Mouse (Mus musculus): ENCODE measurements at regions not wholly inside any gene's neighbourhood (a gene's known extent, or its start where the extent isn't known, plus 50 kb on each side); places are given as distances from the start of the nearest gene placed in this dataset.

DNA sequence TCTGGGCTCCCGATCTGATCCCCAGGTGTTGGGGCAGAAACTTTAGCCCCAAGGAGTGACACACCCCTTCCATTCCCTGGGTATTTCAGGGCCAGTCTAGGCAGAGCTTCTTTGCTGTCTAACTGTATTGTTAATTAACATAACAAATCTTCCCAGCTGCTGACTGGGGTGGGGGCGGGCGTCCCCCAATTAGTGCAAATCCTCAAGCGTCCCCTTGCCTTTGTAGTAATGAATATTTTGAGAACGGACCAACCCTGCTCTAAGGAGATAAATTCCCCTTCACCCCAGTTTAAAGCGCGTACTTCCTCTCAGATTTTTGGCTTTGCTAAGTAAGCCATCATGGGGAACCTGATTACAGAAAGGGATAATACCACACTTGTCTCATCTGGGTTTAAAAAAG, 268.0 kb upstream of the Cxcr4 start:
- Histone ChIP-seq H3K9ac (ENCODE audit: low read depth, low read length) (no peak overlapping the region), H3K4me1 (ENCODE audit: control insufficient read depth, insufficient read depth, low read length) (0 out of 2 replicates have a peak, but pooled peaks cover 3% of the 10 kb centered on the region), H3K36me3 (ENCODE audit: control insufficient read depth, insufficient read depth, low read length) (no peaks in the 10 kb centered on the region), H3K27me3 (replicated peaks; ENCODE audit: control insufficient read depth, insufficient read depth, low read length) (no peaks in the 10 kb centered on the region), H3K9me3 (ENCODE audit: control insufficient read depth, low read length) (no peaks in the 10 kb centered on the region), H3K4me2 (ENCODE audit: low read depth, low read length) (no peak overlapping the region), H3K27ac (replicated peaks; ENCODE audit: low read depth, low read length) (no peak overlapping the region), H3K4me3 (ENCODE audit: low read depth, low read length) (no peak overlapping the region)
- WGBS: 12% methylated on average over 7 of the region's 7 CpGs
- ATAC-seq (ENCODE audit: low read depth) (peak; percentile 64), DNase-seq (ENCODE audit: low spot score) (peak; percentile 38)

DNA sequence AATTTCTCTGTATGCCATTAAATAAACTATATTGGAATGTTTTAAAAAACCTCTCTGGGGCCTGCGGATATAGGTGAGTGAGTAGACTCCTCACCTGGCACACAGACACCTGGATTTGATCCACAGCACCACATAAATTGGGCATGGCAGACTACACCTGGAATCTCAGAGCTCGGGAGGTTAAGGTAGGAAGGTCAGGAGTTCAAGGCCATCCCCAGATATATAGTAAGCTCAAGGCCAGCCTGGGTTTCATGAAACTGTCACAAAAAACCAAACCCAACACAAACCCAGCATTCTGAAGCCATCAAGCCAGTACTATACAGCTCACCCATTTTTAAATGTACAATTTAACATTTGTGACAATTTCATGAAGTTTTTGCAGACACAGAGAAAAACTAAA, 266.6 kb upstream of the Cxcr4 start:
- Histone ChIP-seq H3K9me3 (ENCODE audit: control insufficient read depth, low read length) (no peaks in the 10 kb centered on the region), H3K9ac (ENCODE audit: low read depth, low read length) (no peak overlapping the region), H3K36me3 (ENCODE audit: control insufficient read depth, insufficient read depth, low read length) (no peaks in the 10 kb centered on the region), H3K27ac (replicated peaks; ENCODE audit: low read depth, low read length) (no peak overlapping the region), H3K4me3 (ENCODE audit: low read depth, low read length) (no peak overlapping the region), H3K27me3 (replicated peaks; ENCODE audit: control insufficient read depth, insufficient read depth, low read length) (no peaks in the 10 kb centered on the region), H3K4me1 (ENCODE audit: control insufficient read depth, insufficient read depth, low read length) (0 out of 2 replicates have a peak, but pooled peaks cover 3% of the 10 kb centered on the region), H3K4me2 (ENCODE audit: low read depth, low read length) (no peak overlapping the region)
- ATAC-seq (ENCODE audit: low read depth): no peak
- 81% methylated on average over 2 of the region's 2 CpGs for WGBS
- no peak for DNase-seq (ENCODE audit: low spot score)

DNA sequence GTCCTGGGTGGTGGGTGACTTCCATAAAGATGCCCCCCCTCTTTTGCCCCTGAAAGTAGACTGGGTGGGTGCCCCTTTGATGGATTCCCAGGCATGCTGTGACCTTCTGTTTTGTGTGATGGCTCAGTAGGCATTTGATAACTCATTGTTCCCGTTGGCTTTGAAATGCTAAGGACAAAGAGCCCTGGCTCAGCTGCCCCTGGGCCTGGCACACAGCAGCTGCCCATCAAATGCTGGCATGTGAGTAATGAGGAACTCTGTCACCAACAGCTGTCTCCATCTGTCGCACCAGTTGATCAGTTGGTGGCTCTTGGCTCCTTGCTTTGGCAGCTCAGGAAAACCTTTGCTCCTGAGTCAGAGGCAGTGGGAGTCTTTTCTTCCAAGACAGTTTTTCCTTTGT, 264.8 kb upstream of the Cxcr4 start:
- H3K27ac ChIP-seq (replicated peaks; ENCODE audit: low read depth, low read length): no peak overlapping the region
- DNase-seq (ENCODE audit: low spot score) (peak; percentile 48), ATAC-seq (ENCODE audit: low read depth) (no peak)
- H3K36me3 ChIP-seq (ENCODE audit: control insufficient read depth, insufficient read depth, low read length): no peaks in the 10 kb centered on the region
- 0 out of 2 replicates have a peak, but pooled peaks cover 3% of the 10 kb centered on the region for H3K4me1 ChIP-seq (ENCODE audit: control insufficient read depth, insufficient read depth, low read length)
- H3K4me3 ChIP-seq (ENCODE audit: low read depth, low read length): no peak overlapping the region
- no peak overlapping the region for H3K9ac ChIP-seq (ENCODE audit: low read depth, low read length)
- WGBS: 72% methylated on average over 2 of the region's 2 CpGs
- no peak overlapping the region for H3K4me2 ChIP-seq (ENCODE audit: low read depth, low read length)
- H3K9me3 ChIP-seq (ENCODE audit: control insufficient read depth, low read length): no peaks in the 10 kb centered on the region
- H3K27me3 ChIP-seq (replicated peaks; ENCODE audit: control insufficient read depth, insufficient read depth, low read length): no peaks in the 10 kb centered on the region

DNA sequence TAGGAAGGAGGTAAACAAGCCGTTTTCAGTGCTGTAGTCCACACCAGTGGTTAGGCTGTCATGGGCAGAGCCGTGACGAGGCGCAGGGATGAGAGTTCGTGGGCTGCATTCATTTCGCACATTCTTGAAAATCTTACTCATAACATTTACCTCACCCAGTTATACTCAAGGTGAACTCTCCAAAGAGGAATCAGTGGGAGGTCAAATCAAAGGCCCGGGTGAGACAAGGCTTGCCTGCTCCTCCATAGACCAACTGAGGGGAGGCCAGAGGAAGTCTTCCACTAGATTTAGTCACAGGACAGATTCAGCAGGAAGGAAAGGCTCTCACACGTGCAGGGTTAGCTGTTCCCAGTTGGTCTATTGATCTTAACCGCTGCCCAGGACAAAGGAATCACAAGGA, 262.6 kb upstream of the Cxcr4 start:
- no peaks in the 10 kb centered on the region for H3K36me3 ChIP-seq (ENCODE audit: control insufficient read depth, insufficient read depth, low read length)
- no peaks in the 10 kb centered on the region for H3K27me3 ChIP-seq (replicated peaks; ENCODE audit: control insufficient read depth, insufficient read depth, low read length)
- no peak overlapping the region for H3K4me2 ChIP-seq (ENCODE audit: low read depth, low read length)
- DNase-seq (ENCODE audit: low spot score): no peak
- ATAC-seq (ENCODE audit: low read depth): no peak
- no peak overlapping the region for H3K27ac ChIP-seq (replicated peaks; ENCODE audit: low read depth, low read length)
- no peaks in the 10 kb centered on the region for H3K9me3 ChIP-seq (ENCODE audit: control insufficient read depth, low read length)
- H3K4me1 ChIP-seq (ENCODE audit: control insufficient read depth, insufficient read depth, low read length): no peaks in the 10 kb centered on the region
- H3K4me3 ChIP-seq (ENCODE audit: low read depth, low read length): no peak overlapping the region
- 61% methylated on average over 9 of the region's 9 CpGs for WGBS
- H3K9ac ChIP-seq (ENCODE audit: low read depth, low read length): no peak overlapping the region

DNA sequence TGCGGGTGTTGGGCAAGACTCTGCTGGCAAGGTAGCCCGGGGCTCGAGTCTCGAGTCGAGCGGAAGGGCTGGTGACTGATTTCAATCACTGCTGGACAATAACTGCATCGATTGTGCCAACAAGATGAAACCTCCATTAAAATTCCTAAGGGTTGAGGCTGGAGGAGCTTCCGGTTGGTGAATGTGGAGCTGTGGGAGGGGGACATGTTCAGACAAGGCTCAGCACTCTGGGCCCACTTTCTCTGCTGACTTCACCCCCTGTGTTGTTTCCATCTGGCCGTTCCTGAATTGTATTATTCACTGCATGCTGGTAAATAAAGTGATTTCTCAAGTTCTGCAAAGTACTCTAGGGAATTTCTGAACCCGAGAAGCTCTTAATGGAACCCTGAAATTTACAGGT, 261.2 kb upstream of the Cxcr4 start:
- no peaks in the 10 kb centered on the region for H3K9me3 ChIP-seq (ENCODE audit: control insufficient read depth, low read length)
- ATAC-seq (ENCODE audit: low read depth) (no peak), DNase-seq (ENCODE audit: low spot score) (no peak)
- no peak overlapping the region for H3K4me3 ChIP-seq (ENCODE audit: low read depth, low read length)
- 76% methylated on average over 10 of the region's 10 CpGs for WGBS
- no peaks in the 10 kb centered on the region for H3K4me1 ChIP-seq (ENCODE audit: control insufficient read depth, insufficient read depth, low read length)
- no peak overlapping the region for H3K4me2 ChIP-seq (ENCODE audit: low read depth, low read length)
- H3K9ac ChIP-seq (ENCODE audit: low read depth, low read length): no peak overlapping the region
- H3K27me3 ChIP-seq (replicated peaks; ENCODE audit: control insufficient read depth, insufficient read depth, low read length): no peaks in the 10 kb centered on the region
- H3K27ac ChIP-seq (replicated peaks; ENCODE audit: low read depth, low read length): no peak overlapping the region
- H3K36me3 ChIP-seq (ENCODE audit: control insufficient read depth, insufficient read depth, low read length): no peaks in the 10 kb centered on the region

DNA sequence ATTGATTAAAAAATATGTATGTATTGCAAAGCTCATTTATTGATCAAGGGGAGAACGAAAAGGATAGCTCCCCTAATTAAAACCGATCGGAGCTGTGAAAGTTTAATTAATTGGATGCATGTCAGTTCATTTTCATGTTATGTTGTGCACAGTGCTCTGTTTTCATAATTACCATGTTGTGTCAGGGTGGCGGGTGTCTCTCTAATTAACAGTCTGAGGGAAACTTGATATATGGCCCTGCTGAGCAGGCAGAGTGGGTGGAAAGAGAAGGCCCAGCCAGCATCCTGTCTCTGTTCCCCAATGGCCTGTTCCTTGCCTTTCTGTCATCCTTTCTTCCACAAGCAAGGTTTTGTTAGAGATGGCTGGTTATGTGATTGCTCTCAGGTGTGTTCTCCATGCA, 245.3 kb upstream of the Cxcr4 start:
- ATAC-seq (ENCODE audit: low read depth): no peak
- Histone ChIP-seq H3K9me3 (ENCODE audit: control insufficient read depth, low read length) (no peaks in the 10 kb centered on the region), H3K36me3 (ENCODE audit: control insufficient read depth, insufficient read depth, low read length) (no peaks in the 10 kb centered on the region), H3K4me3 (ENCODE audit: low read depth, low read length) (no peak overlapping the region), H3K9ac (ENCODE audit: low read depth, low read length) (no peak overlapping the region), H3K27ac (replicated peaks; ENCODE audit: low read depth, low read length) (no peak overlapping the region), H3K4me2 (ENCODE audit: low read depth, low read length) (no peak overlapping the region), H3K4me1 (ENCODE audit: control insufficient read depth, insufficient read depth, low read length) (no peaks in the 10 kb centered on the region), H3K27me3 (replicated peaks; ENCODE audit: control insufficient read depth, insufficient read depth, low read length) (no peaks in the 10 kb centered on the region)
- no peak for DNase-seq (ENCODE audit: low spot score)
- WGBS: 75% methylated on average over 4 of the region's 4 CpGs

DNA sequence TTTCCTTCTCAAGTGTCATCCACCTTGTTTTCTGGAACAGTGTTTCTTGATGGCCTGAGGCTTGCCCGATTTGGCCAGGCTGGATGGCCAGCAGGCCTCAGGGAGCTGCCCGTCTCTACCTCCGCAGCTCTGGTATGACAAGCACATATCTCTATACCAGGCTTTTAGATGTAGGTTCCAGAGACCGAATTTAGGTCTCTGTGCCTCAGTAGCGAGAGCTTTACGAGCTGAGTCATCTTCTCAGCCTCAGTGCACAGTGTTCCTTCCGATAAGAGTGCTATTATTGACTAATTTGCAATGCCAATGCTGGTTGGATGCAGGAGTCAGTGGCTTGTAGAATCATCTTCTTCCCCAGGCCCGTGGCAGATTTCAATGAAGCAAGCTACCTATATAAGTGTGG, 243.4 kb upstream of the Cxcr4 start:
- Histone ChIP-seq H3K9me3 (ENCODE audit: control insufficient read depth, low read length) (no peaks in the 10 kb centered on the region), H3K4me1 (ENCODE audit: control insufficient read depth, insufficient read depth, low read length) (no peaks in the 10 kb centered on the region), H3K27me3 (replicated peaks; ENCODE audit: control insufficient read depth, insufficient read depth, low read length) (no peaks in the 10 kb centered on the region), H3K4me2 (ENCODE audit: low read depth, low read length) (no peak overlapping the region), H3K27ac (replicated peaks; ENCODE audit: low read depth, low read length) (no peak overlapping the region), H3K4me3 (ENCODE audit: low read depth, low read length) (no peak overlapping the region), H3K36me3 (ENCODE audit: control insufficient read depth, insufficient read depth, low read length) (no peaks in the 10 kb centered on the region), H3K9ac (ENCODE audit: low read depth, low read length) (no peak overlapping the region)
- ATAC-seq (ENCODE audit: low read depth) (no peak), DNase-seq (ENCODE audit: low spot score) (no peak)
- whole genome bisulfite sequencing: 87% methylated on average over 8 of the region's 8 CpGs

DNA sequence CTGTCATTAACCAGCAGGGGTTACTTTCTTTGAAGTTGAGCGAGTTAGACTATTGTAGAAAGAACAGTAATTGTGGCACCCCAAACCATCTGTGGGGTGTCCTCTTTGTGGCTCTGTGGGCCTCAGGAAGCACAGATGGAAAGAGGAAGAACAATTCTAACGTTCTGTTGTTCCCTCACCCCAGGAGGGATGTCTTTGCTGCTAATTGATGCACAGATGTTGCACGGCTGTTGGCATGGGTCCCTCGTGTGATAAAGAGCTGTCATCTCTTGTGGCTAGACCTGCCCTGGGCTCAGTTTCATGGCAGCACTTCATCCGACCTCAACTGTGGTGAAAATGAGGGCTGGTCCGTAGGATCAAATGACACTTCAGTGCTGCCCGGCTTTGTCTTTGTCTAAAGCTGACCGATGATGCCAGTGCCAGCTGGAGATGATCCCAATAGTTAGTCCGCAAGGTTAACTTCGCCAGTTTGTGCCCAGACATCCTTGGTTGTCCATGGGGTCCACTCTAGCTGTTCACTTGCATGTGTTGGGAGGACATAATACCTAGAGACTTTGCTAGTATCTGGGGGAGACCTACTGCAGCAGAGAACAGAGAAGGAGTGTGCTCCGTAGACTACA, 241.1 kb upstream of the Cxcr4 start:
- 41% methylated on average over 11 of the region's 11 CpGs for WGBS
- H3K27ac ChIP-seq (replicated peaks; ENCODE audit: low read depth, low read length): no peak overlapping the region
- no peak overlapping the region for H3K4me2 ChIP-seq (ENCODE audit: low read depth, low read length)
- no peak overlapping the region for H3K4me3 ChIP-seq (ENCODE audit: low read depth, low read length)
- no peak overlapping the region for H3K9ac ChIP-seq (ENCODE audit: low read depth, low read length)
- DNase-seq (ENCODE audit: low spot score) (peak; percentile 54), ATAC-seq (ENCODE audit: low read depth) (peak; percentile 19; the same call in 1 of the 2 replicates)
- H3K36me3 ChIP-seq (ENCODE audit: control insufficient read depth, insufficient read depth, low read length): no peaks in the 10 kb centered on the region
- H3K27me3 ChIP-seq (replicated peaks; ENCODE audit: control insufficient read depth, insufficient read depth, low read length): no peaks in the 10 kb centered on the region
- no peaks in the 10 kb centered on the region for H3K9me3 ChIP-seq (ENCODE audit: control insufficient read depth, low read length)
- no peaks in the 10 kb centered on the region for H3K4me1 ChIP-seq (ENCODE audit: control insufficient read depth, insufficient read depth, low read length)

DNA sequence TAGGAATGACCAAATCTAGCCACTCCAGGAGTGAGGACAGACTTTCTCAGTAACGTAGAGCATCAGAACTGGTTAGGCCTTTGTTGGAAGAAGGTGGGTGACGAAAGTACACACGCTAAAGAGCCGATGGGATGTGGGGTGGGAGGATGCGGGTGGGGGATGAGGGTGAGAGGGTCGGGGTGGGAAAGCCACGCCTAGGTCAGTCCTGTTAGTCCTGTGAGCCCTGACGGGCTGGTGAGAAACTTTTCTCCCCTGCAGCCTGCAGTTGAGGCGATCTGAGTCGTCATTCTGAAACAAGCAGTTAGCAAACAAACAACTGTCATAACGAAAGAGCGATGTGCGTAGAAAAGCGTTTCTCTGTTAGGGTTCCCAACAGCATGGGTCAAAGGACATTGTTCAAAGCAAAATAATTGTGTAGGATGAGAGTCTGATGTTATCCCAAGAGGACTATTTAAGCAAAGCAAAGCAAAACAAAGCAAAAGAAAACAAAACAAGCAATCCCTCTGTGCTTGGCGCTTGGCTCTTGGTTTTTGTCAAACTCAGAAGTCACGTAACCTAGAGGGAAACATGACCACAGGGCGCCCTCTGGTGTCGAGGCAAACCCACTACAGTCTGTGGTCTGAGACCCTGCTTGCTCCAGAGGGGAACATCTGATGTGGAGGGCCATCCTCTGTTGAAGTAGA, 240.2 kb upstream of the Cxcr4 start:
- WGBS: 29% methylated on average over 18 of the region's 18 CpGs
- H3K9me3 ChIP-seq (ENCODE audit: control insufficient read depth, low read length): no peaks in the 10 kb centered on the region
- peak overlapping the region; percentile 51 for H3K4me2 ChIP-seq (ENCODE audit: low read depth, low read length)
- H3K27me3 ChIP-seq (replicated peaks; ENCODE audit: control insufficient read depth, insufficient read depth, low read length): no peaks in the 10 kb centered on the region
- ATAC-seq (ENCODE audit: low read depth): peak; percentile 74
- H3K9ac ChIP-seq (ENCODE audit: low read depth, low read length): peak overlapping the region; percentile 58
- no peaks in the 10 kb centered on the region for H3K4me1 ChIP-seq (ENCODE audit: control insufficient read depth, insufficient read depth, low read length)
- peak; percentile 84 for DNase-seq (ENCODE audit: low spot score)
- peak overlapping the region; percentile 21; the same call in 1 of the 2 replicates for H3K4me3 ChIP-seq (ENCODE audit: low read depth, low read length)
- no peaks in the 10 kb centered on the region for H3K36me3 ChIP-seq (ENCODE audit: control insufficient read depth, insufficient read depth, low read length)
- H3K27ac ChIP-seq (replicated peaks; ENCODE audit: low read depth, low read length): no peak overlapping the region
